Mouse (Mus musculus): ENCODE measurements around the gene Arl8b. TPM values are rescaled to one million over a fixed set of nuclear protein-coding genes. Genes with fewer than 3 reads are reported as not detected.

The Arl8b gene
- total and polyA plus RNA-seq, 2 experiments from 2014 or later: 42.7 to 54.7 TPM

- 68% methylated on average over 3 of the region's 3 CpGs for WGBS
- TF ChIP-seq CTCF (IDR thresholded peaks at IDR 0.05; ENCODE audit: low read depth) (no peak), EP300 (IDR thresholded peaks at IDR 0.05; ENCODE audit: low read depth) (no peak)
- no peaks in the 10 kb centered on the region for H3K27me3 ChIP-seq (ENCODE audit: control insufficient read depth, insufficient read depth, low read length)
Measured at GRCm38 (mm10) chr6:108807446-108807845, 24.5 kb downstream of the Arl8b start.

DNA sequence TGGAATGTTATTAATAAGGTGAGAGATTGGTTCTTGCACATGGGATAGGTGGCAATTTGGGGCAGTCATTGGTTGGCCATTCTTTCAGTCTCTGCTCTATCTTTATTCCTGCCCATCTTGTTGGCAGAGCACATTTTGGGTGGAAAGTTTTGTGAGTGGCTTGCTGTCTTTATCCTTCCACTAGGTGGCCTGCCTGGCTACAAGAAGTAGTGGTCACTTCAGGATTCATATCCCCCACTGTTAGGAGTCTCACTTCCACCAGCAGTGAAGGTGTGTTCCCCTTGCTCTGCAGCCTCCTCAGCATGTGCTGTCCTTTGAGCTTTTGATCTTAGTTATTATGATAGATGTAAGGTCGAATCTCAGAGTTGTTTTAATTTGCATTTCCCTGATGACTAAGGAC, 25.9 kb downstream of the Arl8b start:
- Histone ChIP-seq H3K9ac (replicated peaks; ENCODE audit: low read depth, low read length) (no peak overlapping the region), H3K27me3 (ENCODE audit: control insufficient read depth, insufficient read depth, low read length) (no peaks in the 10 kb centered on the region), H3K4me3 (ENCODE audit: low read depth, low read length) (no peak overlapping the region), H3K27ac (ENCODE audit: low read depth) (no peak overlapping the region), H3K36me3 (replicated peaks; ENCODE audit: control insufficient read depth, insufficient read depth, low read length) (no peaks in the 10 kb centered on the region), H3K9me3 (replicated peaks; ENCODE audit: control insufficient read depth, low read length) (no peaks in the 10 kb centered on the region), H3K4me2 (ENCODE audit: low read depth, low read length) (no peak overlapping the region), H3K4me1 (ENCODE audit: control insufficient read depth, insufficient read depth) (peaks cover 8% of the 10 kb centered on the region; the same call in 1 of the 2 replicates)
- no peak for TF ChIP-seq CTCF (IDR thresholded peaks at IDR 0.05; ENCODE audit: low read depth)
- TF ChIP-seq EP300 (IDR thresholded peaks at IDR 0.05; ENCODE audit: low read depth): no peak
- 78% methylated on average over 1 of the region's 1 CpGs for WGBS
- ATAC-seq (ENCODE audit: insufficient read depth, low read depth) (no peak), DNase-seq (ENCODE audit: low spot score) (no peak)

More at GRCm38 (mm10) chr6:108807446-108807845, 24.5 kb downstream of the Arl8b start:
- no peak for ATAC-seq (ENCODE audit: insufficient read depth, low read depth)
- Histone ChIP-seq H3K4me2 (ENCODE audit: low read depth, low read length) (no peak overlapping the region), H3K9ac (replicated peaks; ENCODE audit: low read depth, low read length) (no peak overlapping the region), H3K4me3 (ENCODE audit: low read depth, low read length) (no peak overlapping the region), H3K27ac (ENCODE audit: low read depth) (no peak overlapping the region), H3K36me3 (replicated peaks; ENCODE audit: control insufficient read depth, insufficient read depth, low read length) (no peaks in the 10 kb centered on the region), H3K9me3 (replicated peaks; ENCODE audit: control insufficient read depth, low read length) (no peaks in the 10 kb centered on the region), H3K4me1 (ENCODE audit: control insufficient read depth, insufficient read depth) (peaks cover 8% of the 10 kb centered on the region; the same call in 1 of the 2 replicates)
- DNase-seq (ENCODE audit: low spot score): no peak

- Histone ChIP-seq H3K27ac (ENCODE audit: low read depth) (no peak overlapping the region), H3K4me1 (ENCODE audit: control insufficient read depth, insufficient read depth) (peaks cover 1% of the 10 kb centered on the region; the same call in 1 of the 2 replicates), H3K9me3 (replicated peaks; ENCODE audit: control insufficient read depth, low read length) (no peaks in the 10 kb centered on the region), H3K4me3 (ENCODE audit: low read depth, low read length) (no peak overlapping the region), H3K36me3 (replicated peaks; ENCODE audit: control insufficient read depth, insufficient read depth, low read length) (peaks cover 2% of the 10 kb centered on the region), H3K4me2 (ENCODE audit: low read depth, low read length) (no peak overlapping the region), H3K9ac (replicated peaks; ENCODE audit: low read depth, low read length) (no peak overlapping the region), H3K27me3 (ENCODE audit: control insufficient read depth, insufficient read depth, low read length) (no peaks in the 10 kb centered on the region)
- no peak for ATAC-seq (ENCODE audit: insufficient read depth, low read depth)
- no peak for DNase-seq (ENCODE audit: low spot score)
- TF ChIP-seq CTCF (IDR thresholded peaks at IDR 0.05; ENCODE audit: low read depth) (no peak), EP300 (IDR thresholded peaks at IDR 0.05; ENCODE audit: low read depth) (no peak)
- 69% methylated on average over 10 of the region's 10 CpGs for WGBS
Measured at GRCm38 (mm10) chr6:108810237-108810636, 27.3 kb downstream of the Arl8b start.

GRCm38 (mm10) chr6:108812134-108812533, 29.2 kb downstream of the Arl8b start:
- no peak overlapping the region for H3K9ac ChIP-seq (replicated peaks; ENCODE audit: low read depth, low read length)
- no peak for TF ChIP-seq EP300 (IDR thresholded peaks at IDR 0.05; ENCODE audit: low read depth)
- no peak for TF ChIP-seq CTCF (IDR thresholded peaks at IDR 0.05; ENCODE audit: low read depth)
- H3K4me2 ChIP-seq (ENCODE audit: low read depth, low read length): no peak overlapping the region
- peaks cover 10% of the 10 kb centered on the region for H3K36me3 ChIP-seq (replicated peaks; ENCODE audit: control insufficient read depth, insufficient read depth, low read length)
- no peaks in the 10 kb centered on the region for H3K9me3 ChIP-seq (replicated peaks; ENCODE audit: control insufficient read depth, low read length)
- peaks cover 4% of the 10 kb centered on the region; the same call in 1 of the 2 replicates for H3K4me1 ChIP-seq (ENCODE audit: control insufficient read depth, insufficient read depth)
- H3K27me3 ChIP-seq (ENCODE audit: control insufficient read depth, insufficient read depth, low read length): no peaks in the 10 kb centered on the region
- H3K4me3 ChIP-seq (ENCODE audit: low read depth, low read length): no peak overlapping the region
- ATAC-seq (ENCODE audit: insufficient read depth, low read depth) (no peak), DNase-seq (ENCODE audit: low spot score) (no peak)
- H3K27ac ChIP-seq (ENCODE audit: low read depth): no peak overlapping the region
- 88% methylated on average over 2 of the region's 2 CpGs for whole genome bisulfite sequencing

GRCm38 (mm10) chr6:108817510-108817909, 34.6 kb downstream of the Arl8b start:
- no peak for TF ChIP-seq CTCF (IDR thresholded peaks at IDR 0.05; ENCODE audit: low read depth)
- no peak for TF ChIP-seq EP300 (IDR thresholded peaks at IDR 0.05; ENCODE audit: low read depth)
- Histone ChIP-seq H3K36me3 (replicated peaks; ENCODE audit: control insufficient read depth, insufficient read depth, low read length) (peaks cover 60% of the 10 kb centered on the region), H3K4me2 (ENCODE audit: low read depth, low read length) (no peak overlapping the region), H3K4me1 (ENCODE audit: control insufficient read depth, insufficient read depth) (peaks cover 4% of the 10 kb centered on the region; the same call in 1 of the 2 replicates), H3K27ac (ENCODE audit: low read depth) (no peak overlapping the region), H3K9ac (replicated peaks; ENCODE audit: low read depth, low read length) (no peak overlapping the region), H3K4me3 (ENCODE audit: low read depth, low read length) (no peak overlapping the region), H3K27me3 (ENCODE audit: control insufficient read depth, insufficient read depth, low read length) (no peaks in the 10 kb centered on the region), H3K9me3 (replicated peaks; ENCODE audit: control insufficient read depth, low read length) (no peaks in the 10 kb centered on the region)
- 78% methylated on average over 4 of the region's 4 CpGs for WGBS
- DNase-seq (ENCODE audit: low spot score) (no peak), ATAC-seq (ENCODE audit: insufficient read depth, low read depth) (no peak)

Data from heart, postnatal 0 days (tissue).